Mouse (Mus musculus): Measurements from ENCODE around the gene Grk3.

Gene Grk3

DNA sequence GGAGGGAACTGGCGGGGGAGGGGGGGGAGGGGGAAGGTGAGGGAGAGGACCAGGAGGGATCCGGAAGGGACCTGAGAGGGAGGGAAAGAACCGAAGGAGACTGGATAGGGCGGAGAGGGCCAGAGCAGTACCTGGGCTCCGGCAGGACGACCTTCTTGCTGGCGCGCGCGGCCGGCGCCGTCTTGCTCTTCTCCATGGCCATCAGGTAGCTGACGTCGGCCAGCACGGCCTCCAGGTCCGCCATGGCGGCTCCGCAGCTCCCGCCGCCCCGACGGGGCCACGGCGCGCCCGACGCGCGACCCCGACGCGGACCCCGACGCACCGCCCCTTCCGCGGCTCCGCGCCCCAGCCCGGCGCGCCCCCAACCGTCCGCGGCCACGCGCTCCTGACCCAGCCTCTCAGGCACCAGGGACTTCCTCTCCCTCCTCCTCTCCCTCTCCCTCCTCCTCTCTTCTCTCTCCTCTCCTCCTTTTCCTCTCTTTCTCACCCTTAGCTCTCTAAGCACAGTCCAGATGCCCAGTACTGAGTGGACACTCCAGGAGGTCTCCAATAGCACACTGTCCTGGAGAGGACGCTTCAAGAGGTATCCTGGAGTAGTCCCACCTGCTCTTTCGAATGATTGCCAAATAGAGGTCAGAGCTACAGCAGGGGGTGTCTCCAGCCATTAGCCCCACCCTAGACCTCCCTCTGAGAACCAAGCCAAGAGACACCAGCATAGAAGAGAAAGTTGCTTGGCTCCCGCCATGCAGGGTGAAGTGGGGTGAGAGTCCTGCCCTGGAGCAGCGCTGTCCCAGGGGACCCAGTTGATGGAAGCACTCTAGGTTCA is at the start of gene Grk3:
TSS of gene Grk3 (minus strand) at position 556 of the 826 bp plus-strand sequence.
- DNase-seq (ENCODE audit: low spot score) = peak; percentile 29

DNA sequence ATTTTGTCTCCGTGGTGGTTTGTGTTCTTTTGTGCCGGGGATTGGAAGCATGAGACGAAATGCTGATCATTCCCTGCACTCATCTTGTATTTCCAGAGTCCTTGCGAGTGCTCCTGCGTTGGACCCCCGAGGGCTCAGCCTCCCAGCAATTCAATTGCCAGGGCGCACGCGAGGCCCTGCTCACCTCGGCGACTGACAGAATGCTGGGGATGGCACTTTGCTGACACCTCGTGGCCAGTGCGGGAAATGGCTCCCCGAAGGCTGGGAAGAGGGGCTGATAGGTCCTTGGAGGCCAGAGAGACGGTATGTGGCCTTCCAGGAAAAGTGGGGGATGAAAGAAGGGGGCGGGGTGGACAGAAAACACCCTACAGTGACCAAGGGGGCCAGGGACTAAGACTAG is 38.7 kb upstream of the Grk3 start:
- DNase-seq (ENCODE audit: low spot score) = peak; percentile 73

DNA sequence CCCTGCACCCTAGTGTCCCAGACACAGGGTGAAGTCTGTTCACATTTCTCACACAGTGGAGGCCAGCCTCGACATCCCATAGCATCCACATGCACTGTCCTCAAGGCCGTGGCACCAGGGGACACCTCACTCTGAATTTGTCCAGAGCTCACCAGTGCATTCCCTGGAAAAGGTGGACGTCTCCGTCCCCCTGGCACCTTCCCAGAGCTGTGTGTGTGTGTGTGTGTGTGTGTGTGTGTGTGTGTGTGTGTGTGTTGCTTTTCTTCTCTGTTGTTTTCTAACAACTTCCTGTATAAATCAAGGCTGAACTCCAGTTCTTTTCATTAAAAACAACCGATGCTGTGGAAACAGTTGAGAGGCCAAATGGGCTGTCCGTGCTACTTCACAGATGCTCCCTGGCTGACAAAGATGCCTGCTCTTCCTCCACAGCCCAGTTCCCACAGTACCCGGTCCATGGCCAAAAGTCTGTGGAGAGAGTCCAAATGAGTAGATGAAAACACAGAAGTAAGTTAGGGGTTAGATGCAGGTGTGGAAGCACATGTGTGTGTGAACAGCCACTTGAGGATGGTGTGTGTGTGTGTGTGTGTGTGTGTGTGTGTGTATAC is 35.1 kb upstream of the Grk3 start:
- DNase-seq (ENCODE audit: low spot score) = no peak

GRCm38 (mm10) chr5:113049876-113050275 is 34.3 kb upstream of the Grk3 start:
- no peak for DNase-seq (ENCODE audit: low spot score)

DNA sequence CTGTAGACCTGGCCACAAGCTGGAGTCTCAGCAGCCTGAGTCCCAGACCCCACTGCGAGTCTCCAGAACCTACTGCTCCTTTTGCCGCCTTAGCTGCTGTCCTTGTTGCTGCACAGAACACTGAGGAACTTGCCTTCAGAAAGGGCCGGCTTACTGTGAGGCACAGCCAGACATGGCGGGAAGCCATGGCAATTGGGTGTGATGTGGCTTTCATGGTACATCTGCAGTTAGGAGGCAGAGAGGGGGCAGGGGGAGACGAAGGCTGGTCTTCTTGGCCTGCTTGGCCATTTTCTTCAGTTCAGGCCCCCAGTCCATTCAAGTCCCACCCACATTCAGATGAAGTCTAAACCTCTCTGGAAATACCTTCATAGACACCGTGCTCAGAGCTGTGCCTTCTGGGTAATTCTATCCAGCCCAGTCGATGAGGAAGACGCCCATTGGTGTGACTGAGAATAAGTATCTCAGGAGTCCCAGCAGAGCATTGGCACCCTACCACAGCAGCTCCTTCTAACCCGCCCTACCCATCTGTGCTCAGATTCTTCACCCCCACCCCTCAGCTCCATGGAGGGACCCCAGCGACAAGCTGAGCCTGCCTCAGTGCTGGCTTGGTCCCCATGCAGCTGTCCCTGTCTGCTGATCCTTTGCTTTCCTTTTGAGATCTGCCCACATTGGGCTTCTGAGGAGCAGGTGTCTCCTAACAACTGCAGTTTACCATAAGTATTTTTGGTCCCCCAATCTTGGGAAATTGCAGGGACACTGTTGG is 30.1 kb upstream of the Grk3 start:
- DNase-seq (ENCODE audit: low spot score) = no peak

GRCm38 (mm10) chr5:113043531-113043930 is 27.9 kb upstream of the Grk3 start:
- no peak for DNase-seq (ENCODE audit: low spot score)

DNA sequence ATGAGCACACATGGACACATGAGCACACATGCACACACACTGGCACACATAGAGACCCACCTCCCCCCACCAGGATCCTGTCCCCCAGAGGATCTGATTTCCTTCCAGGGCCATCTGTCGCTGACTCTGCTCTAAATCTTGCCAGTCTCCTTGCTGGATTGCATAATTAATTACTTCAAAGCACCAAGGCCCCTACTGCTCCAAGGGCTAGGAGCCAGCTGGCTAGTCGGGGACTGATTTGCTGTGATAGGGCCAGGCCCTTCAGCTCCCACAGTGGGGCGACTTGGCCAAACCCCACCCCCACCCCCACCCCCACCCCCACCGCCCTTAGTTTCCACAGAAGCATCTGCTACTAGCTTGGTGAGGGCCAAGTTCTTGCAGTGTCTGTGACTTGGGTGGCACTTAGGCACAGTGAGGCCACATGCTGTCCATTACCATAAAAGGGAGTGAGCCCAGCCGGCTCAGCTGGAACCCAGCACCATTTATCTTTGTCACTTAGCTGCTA is 26.0 kb upstream of the Grk3 start:
- DNase-seq (ENCODE audit: low spot score) = no peak

DNA sequence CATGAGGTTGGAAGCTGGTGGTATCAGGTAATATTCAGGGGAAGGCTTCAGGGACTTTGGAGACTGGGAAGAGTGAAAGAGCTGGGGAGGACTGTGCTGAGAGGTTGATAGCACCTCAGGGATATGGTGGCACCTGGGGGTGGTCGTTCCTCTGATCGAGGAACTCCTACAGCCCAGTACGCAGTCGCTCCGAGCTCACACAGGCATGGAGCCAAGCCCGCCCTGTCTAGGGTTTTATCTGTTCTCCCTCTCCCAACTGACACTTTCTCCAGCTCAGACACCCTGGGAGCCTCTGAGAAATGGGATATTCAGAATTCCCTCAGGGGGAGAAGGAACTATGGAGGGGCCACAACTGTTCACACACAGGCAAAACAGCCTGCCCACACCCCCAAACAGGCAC is 25.2 kb upstream of the Grk3 start:
- no peak for DNase-seq (ENCODE audit: low spot score)

- DNase-seq (ENCODE audit: low spot score) = no peak
Measured at GRCm38 (mm10) chr5:113038601-113039000, 23.0 kb upstream of the Grk3 start.

DNA sequence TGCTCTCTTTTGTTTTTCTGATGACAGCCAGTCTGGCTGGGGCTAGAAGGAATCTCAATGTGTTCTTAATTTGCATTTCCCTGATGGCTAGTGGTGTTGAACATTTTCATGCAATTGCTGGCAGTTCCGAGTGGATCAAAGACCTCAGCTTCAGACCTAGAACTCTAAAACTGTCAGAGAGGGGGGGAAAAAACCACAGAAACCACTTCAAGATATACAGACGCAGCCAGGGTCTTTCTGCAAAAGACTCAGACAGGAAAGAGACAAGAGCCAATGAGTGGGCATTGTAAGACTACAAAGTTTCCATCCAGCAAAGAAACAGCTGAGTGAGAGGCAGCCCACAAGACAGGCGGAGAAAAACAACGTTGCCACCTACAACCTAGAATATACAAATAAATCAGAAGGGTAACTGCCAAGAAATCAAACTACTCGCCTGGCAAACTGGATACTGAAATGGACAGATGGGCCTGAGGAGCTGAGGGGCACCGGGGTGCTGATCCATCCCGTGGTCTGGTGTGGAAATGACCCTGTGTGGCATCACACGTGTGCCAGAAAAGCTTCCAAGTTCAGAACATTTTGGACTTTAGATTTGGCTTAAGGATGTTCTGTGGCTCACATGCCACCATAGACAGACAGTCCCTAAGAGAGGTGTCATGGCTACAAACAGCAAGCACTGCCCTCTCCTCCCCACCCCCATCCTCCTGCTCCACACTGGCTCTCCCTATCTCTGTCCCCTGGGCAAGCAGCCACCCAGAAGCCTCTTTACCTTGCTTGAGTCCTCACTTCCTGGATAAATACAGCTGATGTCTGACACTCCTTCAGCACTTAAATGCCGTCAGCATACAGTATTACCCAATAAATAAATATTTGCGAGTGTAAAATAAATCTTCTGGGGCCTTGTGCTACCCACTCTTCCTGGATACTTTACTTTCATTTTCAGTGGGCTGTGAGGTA is 19.8 kb upstream of the Grk3 start:
- DNase-seq (ENCODE audit: low spot score) = no peak

DNA sequence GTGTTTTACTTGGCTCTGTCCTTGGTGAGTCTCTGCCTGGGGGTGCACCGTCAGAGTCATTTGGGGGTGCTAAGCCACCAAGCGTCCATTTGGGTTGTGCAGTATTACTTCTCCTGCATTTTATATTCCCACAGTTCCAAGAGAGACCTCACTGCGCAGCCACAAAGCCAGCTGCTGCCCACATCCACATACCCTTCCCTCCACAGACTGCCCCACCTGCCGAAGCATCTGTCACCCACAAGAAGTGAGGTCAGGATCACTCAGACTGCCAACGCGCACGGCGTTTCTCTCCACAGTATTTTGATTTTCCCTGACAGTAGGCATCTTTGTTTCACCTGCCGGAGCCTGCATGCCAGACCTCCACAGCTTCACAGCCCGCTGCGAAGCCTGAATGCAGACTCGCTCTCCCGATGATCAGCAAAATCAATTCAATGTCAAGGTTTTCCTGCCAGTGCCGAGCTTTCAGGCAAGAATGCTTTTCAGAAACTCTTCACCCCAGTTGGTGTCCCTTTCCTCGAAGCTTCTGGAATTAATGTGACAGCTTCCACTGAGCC is 15.7 kb upstream of the Grk3 start:
- no peak for DNase-seq (ENCODE audit: low spot score)

GRCm38 (mm10) chr5:113030082-113030481 is 14.5 kb upstream of the Grk3 start:
- DNase-seq (ENCODE audit: low spot score) = no peak

DNA sequence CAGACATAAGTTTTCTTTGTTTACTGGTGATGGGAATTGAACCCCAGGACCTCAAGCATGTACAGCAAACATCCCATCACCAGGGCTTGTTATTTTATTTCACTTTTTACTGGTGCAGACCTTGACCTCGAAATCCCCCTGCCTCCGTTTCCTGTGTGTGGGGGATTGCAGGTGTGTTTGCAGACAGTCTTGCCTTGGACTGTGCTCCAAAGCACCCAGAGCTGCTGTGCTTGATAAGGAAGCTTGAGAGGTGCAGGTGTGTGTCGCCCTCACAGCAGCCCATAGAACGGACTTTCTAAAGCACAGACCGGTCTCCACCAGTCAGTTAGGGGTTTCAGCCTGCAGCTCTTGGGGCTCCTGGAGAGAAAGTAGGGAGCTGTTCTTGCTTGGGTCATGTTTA is 11.1 kb upstream of the Grk3 start:
- DNase-seq (ENCODE audit: low spot score) = no peak

GRCm38 (mm10) chr5:113024154-113024764 is 8.7 kb upstream of the Grk3 start:
- peak; percentile 31 for DNase-seq (ENCODE audit: low spot score)

GRCm38 (mm10) chr5:113018190-113018589 is 2.6 kb upstream of the Grk3 start:
- DNase-seq (ENCODE audit: low spot score) = no peak

DNA sequence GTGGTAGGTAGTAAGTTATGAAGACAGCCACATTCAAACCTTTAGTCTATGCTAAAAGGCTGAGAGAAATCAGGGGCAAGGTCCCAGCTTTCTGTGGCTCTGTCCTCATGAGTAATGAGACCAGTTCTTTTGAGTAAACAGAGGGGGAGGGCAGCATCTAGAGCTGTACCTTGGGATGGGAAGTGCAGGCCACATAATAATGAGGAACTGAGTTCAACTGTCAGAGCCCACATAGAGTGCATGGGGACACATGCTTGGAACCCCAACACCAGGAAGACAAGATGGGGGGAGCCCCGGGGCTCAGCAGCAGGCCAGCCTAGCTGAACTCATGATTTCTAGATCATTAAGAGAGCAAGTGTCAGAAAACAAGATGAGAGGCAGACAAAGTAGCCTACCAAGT is 1.4 kb upstream of the Grk3 start:
- DNase-seq (ENCODE audit: low spot score) = no peak

DNA sequence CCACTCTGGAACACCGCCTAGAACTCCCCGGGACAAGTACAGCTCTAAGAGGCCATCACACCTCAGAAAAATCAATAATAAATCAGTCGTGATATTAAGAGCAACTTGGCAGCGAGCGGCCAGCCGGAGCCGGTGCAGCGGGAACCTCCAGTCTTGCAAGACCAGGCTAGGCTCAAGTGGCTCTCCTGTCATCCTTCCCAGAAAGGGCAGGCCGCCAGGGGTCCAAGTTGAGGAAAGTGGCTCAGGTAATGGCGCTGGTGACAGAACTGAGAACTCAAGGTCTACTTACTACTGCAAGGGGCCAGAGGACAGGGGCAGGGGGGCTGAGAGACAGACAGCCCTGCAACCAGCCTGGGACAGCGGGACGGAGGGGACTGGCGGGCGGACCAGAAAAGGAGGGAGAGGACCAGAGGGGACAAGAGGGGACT is 769 bp downstream of the Grk3 start:
- peak; percentile 14 for DNase-seq (ENCODE audit: low spot score)

DNA sequence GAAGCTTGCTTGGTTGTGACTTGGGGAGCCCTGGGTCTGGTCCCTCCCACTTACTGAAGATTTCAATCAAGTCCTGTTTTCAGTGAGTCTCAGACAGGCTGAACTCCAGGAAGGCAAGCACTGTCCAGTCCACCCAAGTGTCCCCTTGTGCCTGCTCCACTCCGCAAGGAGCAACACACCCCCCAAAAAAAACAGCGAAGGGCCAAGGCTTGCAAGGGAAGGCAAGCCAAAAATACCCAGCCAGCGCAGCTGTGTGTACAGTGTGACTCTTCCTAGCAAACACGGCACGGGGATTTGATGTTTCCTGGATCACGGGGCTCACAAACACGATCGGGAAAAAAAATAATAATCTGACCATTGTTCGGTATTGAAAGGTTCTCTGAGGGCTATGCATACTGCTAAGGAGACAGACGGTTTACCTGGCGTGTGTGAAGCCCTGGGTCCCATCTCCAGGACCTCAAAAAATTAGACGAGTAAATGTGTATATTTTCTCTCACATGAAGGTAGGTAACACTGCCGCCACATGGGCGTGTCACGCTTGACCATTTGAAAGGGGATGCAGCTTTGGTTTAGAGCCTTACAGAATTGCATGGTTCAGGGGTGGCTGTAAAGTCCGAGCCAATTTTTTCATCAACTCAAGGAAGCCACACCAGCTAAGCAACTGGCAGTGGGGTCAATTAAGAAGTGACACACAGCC is 1.3 kb downstream of the Grk3 start:
- no peak for DNase-seq (ENCODE audit: low spot score)

- DNase-seq (ENCODE audit: low spot score) = no peak
Measured at GRCm38 (mm10) chr5:113011926-113012325, 3.7 kb downstream of the Grk3 start.

DNA sequence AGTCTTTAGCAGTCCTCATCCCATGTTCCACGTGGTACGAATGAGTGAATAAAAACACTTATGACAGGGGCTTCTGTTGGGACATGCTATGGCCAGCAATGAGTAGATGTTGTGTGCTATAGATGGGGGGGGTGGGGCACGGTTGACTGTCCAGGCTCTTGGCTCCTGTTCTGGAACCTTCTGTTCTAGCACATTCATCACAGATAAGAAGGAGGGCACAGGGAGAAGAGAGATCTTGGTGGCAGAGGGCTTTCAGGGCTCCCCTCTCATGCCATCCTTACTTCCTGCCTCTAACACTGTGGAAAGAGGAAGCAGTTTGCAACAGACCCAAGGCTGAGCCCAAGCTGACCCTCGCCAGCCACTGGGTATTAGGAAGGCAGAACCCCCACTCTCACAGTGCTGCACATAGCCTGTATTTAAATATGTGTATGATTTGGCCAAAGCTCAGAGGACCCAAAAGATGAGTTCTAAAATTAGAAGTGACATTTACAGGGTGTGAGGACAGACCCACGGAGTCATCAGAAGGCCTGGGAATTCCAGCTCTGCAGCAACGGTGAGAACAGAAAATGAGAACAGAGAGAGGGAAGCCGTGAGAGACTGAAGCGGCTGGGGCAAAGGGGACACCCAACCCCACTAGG is 6.3 kb downstream of the Grk3 start:
- DNase-seq (ENCODE audit: low spot score) = no peak

All from ovary, postnatal 10 days (tissue).